Mouse (Mus musculus) forebrain, embryonic 16.5 days (tissue): ENCODE measurements at regions not wholly inside any gene's neighbourhood (a gene's known extent, or its start where the extent isn't known, plus 50 kb on each side); places are given as distances from the start of the nearest gene placed in this dataset.

Source experiments
- ATAC-seq: fragments of 200-750 bp; cut with Nextera tagmentation; 2 replicates; pipeline ENCODE4 v1.8.0; 2017; ENCODE audit warnings: mild to moderate bottlenecking, moderate library complexity
- H3K27ac ChIP-seq: fragments of 300-500 bp; sonication (generic); 2 replicates; pipeline ENCODE4 v1.5.1; 2014; ENCODE audit warnings: low read length, control low read depth
- H3K27me3 ChIP-seq: fragments of 300-500 bp; sonication (generic); replicated peaks from 2 replicates; pipeline ENCODE4 v1.6.1; 2014; ENCODE audit warnings: low read length; ENCODE audit not compliant: control insufficient read depth, insufficient read depth
- H3K36me3 ChIP-seq: fragments of 300-500 bp; sonication (generic); 2 replicates; pipeline ENCODE4 v1.6.1; 2014; ENCODE audit not compliant: control insufficient read depth, insufficient read depth
- H3K4me1 ChIP-seq: fragments of 300-500 bp; sonication (generic); replicated peaks from 2 replicates; pipeline ENCODE4 v1.6.1; 2014; ENCODE audit warnings: low read length; ENCODE audit not compliant: control insufficient read depth, insufficient read depth
- H3K4me2 ChIP-seq: fragments of 300-500 bp; sonication (generic); 2 replicates; pipeline ENCODE4 v1.6.1; 2014; ENCODE audit warnings: mild to moderate bottlenecking, low read length, control low read depth
- H3K4me3 ChIP-seq: fragments of 300-500 bp; sonication (generic); replicated peaks from 2 replicates; pipeline ENCODE4 v1.5.1; 2014; ENCODE audit warnings: mild to moderate bottlenecking, low read length, control low read depth
- H3K9ac ChIP-seq: fragments of 300-500 bp; sonication (generic); replicated peaks from 2 replicates; pipeline ENCODE4 v1.6.1; 2014; ENCODE audit warnings: low read depth, low read length, control low read depth
- H3K9me3 ChIP-seq: fragments of 300-500 bp; sonication (generic); 2 replicates; pipeline ENCODE4 v1.6.1; 2016; ENCODE audit warnings: low read length; ENCODE audit not compliant: control insufficient read depth
- WGBS: fragments of 180-500 bp; shearing (Covaris S2); extraction: QIAGEN DNeasy Blood & Tissue Kit; methylation state at CpG from one replicate; pipeline ENCODE4 v1.1.7; 2014; 5-methylcytosine and 5-hydroxymethylcytosine counted together

DNA sequence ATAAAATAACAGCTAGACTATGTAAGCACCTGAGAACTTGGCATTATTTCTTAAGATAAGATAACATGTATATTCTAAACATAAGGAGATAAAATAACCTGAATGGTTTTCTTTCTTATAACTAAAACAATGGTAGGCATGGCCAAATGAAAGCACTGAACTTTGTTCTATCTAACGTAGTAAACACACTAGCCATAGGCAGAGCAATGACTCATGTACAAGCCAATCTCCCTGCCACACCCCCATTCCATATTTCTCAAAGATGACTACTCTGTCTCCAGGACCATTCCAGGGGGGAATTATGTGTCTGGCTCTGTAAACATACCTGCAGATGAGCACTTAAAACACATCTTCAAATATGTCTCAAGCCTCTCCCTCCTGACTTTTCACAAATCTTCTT is 80.6 kb upstream of the Slc7a11 start:
- Histone ChIP-seq H3K27ac (no peak overlapping the region), H3K4me3 (no peak overlapping the region), H3K4me1 (no peaks in the 10 kb centered on the region), H3K9ac (no peak overlapping the region), H3K9me3 (no peaks in the 10 kb centered on the region), H3K4me2 (no peak overlapping the region), H3K36me3 (no peaks in the 10 kb centered on the region), H3K27me3 (no peaks in the 10 kb centered on the region)
- no peak for ATAC-seq
- 83% methylated on average over 1 of the region's 1 CpGs for WGBS

DNA sequence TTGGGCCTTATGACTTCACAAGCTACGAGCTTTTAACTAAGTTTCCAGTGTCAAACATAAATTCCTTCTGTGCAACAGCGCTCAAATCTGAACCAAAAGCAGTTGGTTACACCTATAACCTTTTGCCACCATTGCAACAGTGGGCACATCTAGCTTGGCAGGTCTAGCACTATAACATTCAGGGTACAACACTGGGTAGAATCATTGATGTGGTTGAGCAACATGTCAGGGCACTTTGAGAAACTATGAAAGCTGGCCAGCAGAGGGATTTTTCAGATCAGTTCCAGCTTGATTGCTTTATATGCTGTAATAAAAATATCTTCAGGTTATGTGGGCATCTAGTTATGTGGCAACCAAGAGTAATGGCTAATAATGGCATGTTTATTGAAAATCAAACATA is 63.8 kb upstream of the Slc7a11 start:
- Histone ChIP-seq H3K9ac (no peak overlapping the region), H3K4me3 (no peak overlapping the region), H3K4me1 (no peaks in the 10 kb centered on the region), H3K27ac (no peak overlapping the region), H3K4me2 (no peak overlapping the region), H3K36me3 (no peaks in the 10 kb centered on the region), H3K9me3 (no peaks in the 10 kb centered on the region), H3K27me3 (no peaks in the 10 kb centered on the region)
- WGBS, result 92% methylated on average over 2 of the region's 2 CpGs
- no peak for ATAC-seq
